Mouse (Mus musculus) heart, postnatal 0 days (tissue): ENCODE measurements around the gene Cdk19.
"Not testable (repeated sequence)": the region's sequence is repeated elsewhere in the genome, so short reads cannot be mapped to it uniquely, and the experiment has no call there.

Experiments
- CTCF ChIP-seq: IDR thresholded peaks from 2 replicates; pipeline ENCODE4 v1.5.1; 2016; ENCODE audit warnings: antibody characterized with exemption, control low read depth, low read depth
- EP300 ChIP-seq: IDR thresholded peaks from 2 replicates; pipeline ENCODE4 v1.6.1; 2016; ENCODE audit warnings: antibody characterized with exemption, low read depth

DNA sequence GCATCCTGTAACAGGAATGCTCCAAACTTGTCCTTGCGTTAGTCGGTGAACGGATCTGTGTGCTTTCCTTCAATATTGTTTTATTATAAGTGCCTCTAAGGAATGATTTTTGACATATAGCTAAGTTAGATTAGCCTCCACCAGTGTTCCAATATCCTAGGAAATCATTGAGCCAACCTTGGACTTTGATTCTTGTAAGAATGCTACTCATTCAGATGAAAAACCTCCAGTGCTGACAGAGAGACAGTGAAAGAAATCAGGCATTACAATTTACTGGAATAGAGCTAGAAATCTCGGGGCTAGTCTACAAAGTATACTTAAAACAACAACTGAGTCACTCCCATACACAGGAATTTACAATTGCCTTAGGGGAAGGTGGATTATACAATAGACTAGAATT is 193.2 kb downstream of the Cdk19 start:
- TF ChIP-seq CTCF, EP300: not testable (repeated sequence)
